Mouse (Mus musculus): ENCODE measurements around the gene Gm364. TPM values are rescaled to one million over a fixed set of nuclear protein-coding genes. Genes with fewer than 3 reads are reported as not detected.

Gene Gm364
- not detected in 2 replicates for polyA plus RNA-seq (2012; rRNA removed)

DNA sequence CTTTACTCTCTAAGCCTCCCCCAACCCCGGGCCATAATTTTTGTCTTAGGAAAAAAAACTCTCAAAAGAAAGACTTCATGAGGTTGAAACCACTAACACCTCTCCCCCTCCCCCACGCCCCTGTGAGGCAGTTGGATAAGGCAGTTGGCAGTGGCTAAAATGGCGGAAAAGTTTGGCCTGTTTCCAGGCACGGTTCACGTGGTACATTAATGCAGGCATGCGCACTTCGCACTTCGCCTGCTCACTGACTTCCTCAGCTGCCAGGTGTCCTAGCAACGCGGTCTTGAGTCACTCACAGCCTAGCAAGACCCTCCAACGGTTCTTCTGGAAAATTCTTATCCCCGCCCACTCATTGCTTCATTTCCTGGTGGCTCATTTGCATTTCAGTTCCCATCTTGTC lies at the start of gene Gm364:
Gene Gm364 (plus strand): TSS at position 386 of the 400 bp plus-strand sequence.
- no peaks in the 10 kb centered on the region for H3K4me1 ChIP-seq (ENCODE audit: control insufficient read depth, insufficient read depth, low read length)
- TF ChIP-seq POLR2A (IDR thresholded peaks at IDR 0.05; ENCODE audit: extremely low read depth, insufficient read depth, low read length) (no peak), CTCF (IDR thresholded peaks at IDR 0.05; ENCODE audit: extremely low read depth, insufficient read depth, low read length) (no peak)
- H3K27ac ChIP-seq (ENCODE audit: insufficient read depth, low read length), result no peak within 1 kb of the TSS
- no peak within 1 kb of the TSS for H3K4me3 ChIP-seq (ENCODE audit: insufficient read depth, low read length)

DNA sequence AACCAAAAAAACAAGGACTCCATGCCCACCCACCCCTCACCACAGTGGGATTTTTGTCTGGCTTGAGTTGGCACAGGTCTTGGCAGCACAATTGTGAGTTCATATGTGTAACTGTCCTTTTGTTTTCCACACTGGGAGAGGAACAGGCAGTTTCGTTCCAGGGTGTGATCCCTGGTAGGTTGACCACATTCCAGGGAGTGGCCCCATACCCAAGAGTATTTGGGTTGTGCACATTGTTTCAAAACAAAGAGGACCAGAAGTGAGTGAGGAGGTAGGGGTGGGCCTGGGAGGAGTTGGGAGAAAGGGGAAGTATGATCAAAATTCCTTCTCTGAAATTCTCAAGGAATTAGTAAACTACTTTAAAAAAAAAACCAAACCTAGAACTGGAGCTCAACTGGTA lies 49.6 kb upstream of the Gm364 start:
- TF ChIP-seq CTCF (IDR thresholded peaks at IDR 0.05; ENCODE audit: extremely low read depth, insufficient read depth, low read length), result no peak
- no peak for TF ChIP-seq POLR2A (IDR thresholded peaks at IDR 0.05; ENCODE audit: extremely low read depth, insufficient read depth, low read length)
- H3K4me3 ChIP-seq (ENCODE audit: insufficient read depth, low read length), result no peak overlapping the region
- H3K4me1 ChIP-seq (ENCODE audit: control insufficient read depth, insufficient read depth, low read length), result no peaks in the 10 kb centered on the region
- H3K27ac ChIP-seq (ENCODE audit: insufficient read depth, low read length), result no peak overlapping the region

DNA sequence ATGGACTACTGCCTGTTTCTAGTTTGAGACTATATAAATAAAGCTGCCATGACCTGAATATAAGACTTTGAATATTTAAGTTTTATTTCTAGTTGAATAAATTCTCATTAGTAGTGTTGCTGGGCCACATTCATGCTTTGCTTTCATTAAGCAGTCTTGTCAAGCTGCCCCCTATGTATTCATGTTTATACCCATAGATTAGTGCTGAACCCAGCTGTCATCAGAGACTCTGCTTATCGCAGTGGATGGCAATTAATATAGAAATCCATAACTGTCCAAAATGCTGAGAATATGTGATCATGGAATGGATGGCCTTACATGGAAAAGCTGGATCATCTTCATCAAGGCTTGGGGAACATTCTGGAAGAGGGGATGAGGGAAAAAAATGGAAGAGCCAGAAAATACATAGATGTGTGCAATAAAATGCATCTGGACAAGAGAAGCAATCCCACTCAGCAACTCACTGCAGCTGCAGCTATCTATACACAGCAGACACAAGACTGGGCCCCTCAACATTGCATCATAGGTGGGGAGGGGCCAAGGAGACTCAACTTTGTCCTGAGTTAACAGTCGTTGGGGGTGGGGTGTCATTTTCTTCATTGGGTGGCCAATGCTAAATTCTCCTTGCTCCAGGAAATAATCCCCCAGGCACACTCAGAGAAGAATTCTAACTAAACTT lies 43.9 kb upstream of the Gm364 start:
- no peak for TF ChIP-seq CTCF (IDR thresholded peaks at IDR 0.05; ENCODE audit: extremely low read depth, insufficient read depth, low read length)
- no peak for TF ChIP-seq POLR2A (IDR thresholded peaks at IDR 0.05; ENCODE audit: extremely low read depth, insufficient read depth, low read length)
- Histone ChIP-seq H3K4me3 (ENCODE audit: insufficient read depth, low read length) (no peak overlapping the region), H3K4me1 (ENCODE audit: control insufficient read depth, insufficient read depth, low read length) (no peaks in the 10 kb centered on the region), H3K27ac (ENCODE audit: insufficient read depth, low read length) (no peak overlapping the region)

DNA sequence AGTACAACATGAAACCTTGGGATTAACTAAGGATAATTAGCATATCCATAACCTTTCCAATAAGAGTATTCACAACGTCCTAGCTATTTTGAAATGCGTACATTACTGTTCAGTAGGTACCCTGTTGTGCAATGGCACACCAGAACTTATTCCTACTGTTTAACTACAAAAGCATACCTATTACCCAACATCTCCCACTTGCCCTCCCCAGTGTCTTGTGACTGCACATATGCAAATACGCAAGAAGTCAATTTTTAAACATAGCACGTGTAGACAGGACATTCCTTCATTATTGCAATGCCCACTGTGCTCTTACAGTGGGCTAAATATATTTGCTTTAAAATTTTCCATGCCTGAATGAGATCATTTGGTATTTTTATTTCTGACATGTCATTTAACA lies 36.0 kb upstream of the Gm364 start:
- H3K4me1 ChIP-seq (ENCODE audit: control insufficient read depth, insufficient read depth, low read length), result no peaks in the 10 kb centered on the region
- TF ChIP-seq POLR2A (IDR thresholded peaks at IDR 0.05; ENCODE audit: extremely low read depth, insufficient read depth, low read length) (no peak), CTCF (IDR thresholded peaks at IDR 0.05; ENCODE audit: extremely low read depth, insufficient read depth, low read length) (no peak)
- H3K27ac ChIP-seq (ENCODE audit: insufficient read depth, low read length), result no peak overlapping the region
- H3K4me3 ChIP-seq (ENCODE audit: insufficient read depth, low read length), result no peak overlapping the region

DNA sequence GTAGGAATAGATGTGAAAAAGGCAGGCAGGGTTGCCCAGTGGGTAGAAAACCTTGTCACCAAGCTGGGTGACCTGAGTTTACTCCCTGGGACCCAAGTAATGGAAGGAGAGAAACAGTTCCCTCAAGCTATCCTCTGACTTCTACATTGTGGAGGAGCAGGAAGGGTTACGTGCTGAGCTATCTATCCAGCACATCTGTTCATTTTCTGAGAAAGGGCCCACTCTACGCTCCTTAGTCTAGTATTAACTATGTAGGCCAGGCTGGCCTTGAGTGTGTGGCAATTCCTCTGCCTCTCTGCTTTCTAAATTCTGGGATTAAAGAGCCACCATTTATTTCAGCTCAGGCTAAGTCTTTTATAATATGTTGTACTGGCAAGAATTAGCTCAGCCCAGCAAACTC lies 35.4 kb upstream of the Gm364 start:
- H3K27ac ChIP-seq (ENCODE audit: insufficient read depth, low read length), result no peak overlapping the region
- H3K4me3 ChIP-seq (ENCODE audit: insufficient read depth, low read length), result no peak overlapping the region

DNA sequence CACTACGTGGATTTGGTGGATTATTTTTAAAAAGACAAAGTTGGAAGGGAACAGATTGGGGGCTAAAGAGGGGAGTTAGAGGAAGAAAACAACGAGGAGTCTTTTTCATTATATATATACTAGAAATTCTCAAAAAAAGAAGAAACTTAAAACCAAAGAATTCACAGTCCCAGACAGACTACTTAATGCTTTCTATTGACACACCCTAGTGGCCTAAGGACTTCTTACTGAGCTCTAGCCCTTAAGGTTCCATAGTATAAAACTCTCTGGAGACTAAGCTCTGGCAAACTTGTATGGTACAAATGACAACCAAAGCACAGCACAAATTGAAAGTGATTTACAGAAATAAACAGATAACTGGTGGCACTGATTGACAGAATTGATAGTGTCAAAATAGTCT lies 34.9 kb upstream of the Gm364 start:
- H3K4me3 ChIP-seq (ENCODE audit: insufficient read depth, low read length), result no peak overlapping the region
- TF ChIP-seq CTCF (IDR thresholded peaks at IDR 0.05; ENCODE audit: extremely low read depth, insufficient read depth, low read length), result no peak
- no peak for TF ChIP-seq POLR2A (IDR thresholded peaks at IDR 0.05; ENCODE audit: extremely low read depth, insufficient read depth, low read length)
- no peak overlapping the region for H3K27ac ChIP-seq (ENCODE audit: insufficient read depth, low read length)
- no peaks in the 10 kb centered on the region for H3K4me1 ChIP-seq (ENCODE audit: control insufficient read depth, insufficient read depth, low read length)

More for the DNA sequence above, 35.4 kb upstream of the Gm364 start:
- no peak for TF ChIP-seq POLR2A (IDR thresholded peaks at IDR 0.05; ENCODE audit: extremely low read depth, insufficient read depth, low read length)
- no peak for TF ChIP-seq CTCF (IDR thresholded peaks at IDR 0.05; ENCODE audit: extremely low read depth, insufficient read depth, low read length)
- H3K4me1 ChIP-seq (ENCODE audit: control insufficient read depth, insufficient read depth, low read length), result no peaks in the 10 kb centered on the region

DNA sequence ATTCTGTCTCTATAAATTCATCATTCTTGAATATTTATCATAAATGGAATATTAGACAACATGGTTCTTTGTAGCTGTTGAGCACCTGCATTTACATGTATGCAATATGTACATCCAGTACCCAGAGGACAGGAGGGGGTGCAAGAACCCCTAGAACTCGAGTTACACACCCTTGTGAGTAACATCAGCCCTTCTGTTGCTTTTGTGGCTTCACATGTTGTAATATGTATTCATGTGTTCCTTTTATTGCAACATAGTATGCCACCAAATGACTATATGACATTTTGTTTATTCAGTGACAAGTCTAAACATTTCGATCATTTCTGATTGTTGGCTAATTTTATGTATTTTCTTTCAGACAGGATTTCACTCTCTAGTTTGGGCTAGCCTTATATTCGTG lies 31.9 kb upstream of the Gm364 start:
- Histone ChIP-seq H3K4me3 (ENCODE audit: insufficient read depth, low read length) (no peak overlapping the region), H3K27ac (ENCODE audit: insufficient read depth, low read length) (no peak overlapping the region), H3K4me1 (ENCODE audit: control insufficient read depth, insufficient read depth, low read length) (no peaks in the 10 kb centered on the region)
- TF ChIP-seq POLR2A (IDR thresholded peaks at IDR 0.05; ENCODE audit: extremely low read depth, insufficient read depth, low read length) (no peak), CTCF (IDR thresholded peaks at IDR 0.05; ENCODE audit: extremely low read depth, insufficient read depth, low read length) (no peak)

DNA sequence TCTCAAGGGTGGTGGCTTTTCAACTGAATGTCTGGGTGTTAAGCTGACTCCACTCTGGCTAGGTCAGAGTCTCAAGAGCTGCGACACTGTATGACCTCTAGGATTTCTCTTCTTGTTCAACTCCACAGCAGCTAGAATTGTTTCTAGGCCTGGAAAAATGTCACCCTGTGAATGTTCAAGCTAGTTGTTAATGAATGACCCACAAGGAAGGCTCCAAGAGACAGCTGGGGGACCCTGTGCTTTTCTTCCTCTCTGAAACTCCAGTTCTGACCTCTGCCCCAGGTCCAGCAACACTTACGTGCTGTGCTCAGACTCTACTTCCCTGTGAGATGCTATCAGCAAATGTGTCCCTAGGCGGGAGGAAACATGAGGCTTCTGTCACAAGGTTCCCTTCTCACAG lies 30.4 kb upstream of the Gm364 start:
- no peak overlapping the region for H3K4me3 ChIP-seq (ENCODE audit: insufficient read depth, low read length)
- no peak overlapping the region for H3K27ac ChIP-seq (ENCODE audit: insufficient read depth, low read length)
- TF ChIP-seq POLR2A (IDR thresholded peaks at IDR 0.05; ENCODE audit: extremely low read depth, insufficient read depth, low read length) (no peak), CTCF (IDR thresholded peaks at IDR 0.05; ENCODE audit: extremely low read depth, insufficient read depth, low read length) (no peak)
- no peaks in the 10 kb centered on the region for H3K4me1 ChIP-seq (ENCODE audit: control insufficient read depth, insufficient read depth, low read length)

DNA sequence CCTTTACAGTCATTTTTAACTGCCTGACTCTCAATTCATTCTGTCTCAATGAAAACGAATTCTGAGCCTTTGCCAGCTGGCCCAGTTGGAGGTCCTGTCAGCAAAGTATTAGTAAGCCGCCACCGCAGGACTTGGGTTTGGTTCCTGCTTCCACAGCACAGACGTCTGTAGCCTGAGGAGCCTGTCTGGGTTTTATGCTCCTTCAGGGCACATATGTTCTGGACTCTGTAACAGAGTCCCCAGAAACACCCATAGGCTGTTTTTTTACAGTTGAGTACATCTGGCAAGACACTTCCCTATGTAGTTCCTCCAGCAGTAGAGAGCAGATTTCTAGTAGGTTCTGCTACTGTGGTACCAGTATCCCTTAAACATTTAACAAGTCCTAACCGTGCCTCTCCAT lies 28.0 kb upstream of the Gm364 start:
- no peak overlapping the region for H3K4me3 ChIP-seq (ENCODE audit: insufficient read depth, low read length)
- no peak overlapping the region for H3K27ac ChIP-seq (ENCODE audit: insufficient read depth, low read length)
- no peaks in the 10 kb centered on the region for H3K4me1 ChIP-seq (ENCODE audit: control insufficient read depth, insufficient read depth, low read length)
- no peak for TF ChIP-seq POLR2A (IDR thresholded peaks at IDR 0.05; ENCODE audit: extremely low read depth, insufficient read depth, low read length)
- no peak for TF ChIP-seq CTCF (IDR thresholded peaks at IDR 0.05; ENCODE audit: extremely low read depth, insufficient read depth, low read length)

All from cortical plate, adult 2 months (tissue).